Mouse (Mus musculus) MN1 (cell line): Measurements from ENCODE around the gene Akr1c21.
"Not testable (repeated sequence)": the region's sequence is repeated elsewhere in the genome, so short reads cannot be mapped to it uniquely, and the experiment has no call there.

Source experiments
- DNase-seq: peaks from one replicate; pipeline ENCODE4 v3.0.0-alpha.2; 2016; ENCODE audit warnings: low spot score

Akr1c21 gene

GRCm38 (mm10) chr13:4573871-4574270 is at the start of gene Akr1c21:
Akr1c21 (plus strand) TSS chr13:4574075.
- DNase-seq: no peak

- DNase-seq: no peak
Measured at GRCm38 (mm10) chr13:4559143-4559542, 14.7 kb upstream of the Akr1c21 start.

GRCm38 (mm10) chr13:4560500-4560899 is 13.4 kb upstream of the Akr1c21 start:
- no peak for DNase-seq

GRCm38 (mm10) chr13:4565996-4566395 is 7.9 kb upstream of the Akr1c21 start:
- DNase-seq: no peak

- DNase-seq: no peak
Measured at GRCm38 (mm10) chr13:4576921-4577320, 3.0 kb downstream of the Akr1c21 start.

GRCm38 (mm10) chr13:4603431-4603830 is 29.6 kb downstream of the Akr1c21 start:
- not testable (repeated sequence) for DNase-seq

GRCm38 (mm10) chr13:4606821-4607220 is 32.9 kb downstream of the Akr1c21 start:
- DNase-seq: no peak

- DNase-seq: peak; percentile 52
Measured at GRCm38 (mm10) chr13:4608530-4608929, 34.7 kb downstream of the Akr1c21 start.

GRCm38 (mm10) chr13:4608961-4609409 is 35.1 kb downstream of the Akr1c21 start, which contains the start of gene Akr1e1:
Akr1e1 (minus strand) TSS chr13:4609174.
- peak; percentile 97 for DNase-seq

GRCm38 (mm10) chr13:4610902-4611301 is 37.0 kb downstream of the Akr1c21 start:
- DNase-seq: peak; percentile 54
